Mouse (Mus musculus): ENCODE data around the gene Sycp2.

Gene Sycp2

DNA sequence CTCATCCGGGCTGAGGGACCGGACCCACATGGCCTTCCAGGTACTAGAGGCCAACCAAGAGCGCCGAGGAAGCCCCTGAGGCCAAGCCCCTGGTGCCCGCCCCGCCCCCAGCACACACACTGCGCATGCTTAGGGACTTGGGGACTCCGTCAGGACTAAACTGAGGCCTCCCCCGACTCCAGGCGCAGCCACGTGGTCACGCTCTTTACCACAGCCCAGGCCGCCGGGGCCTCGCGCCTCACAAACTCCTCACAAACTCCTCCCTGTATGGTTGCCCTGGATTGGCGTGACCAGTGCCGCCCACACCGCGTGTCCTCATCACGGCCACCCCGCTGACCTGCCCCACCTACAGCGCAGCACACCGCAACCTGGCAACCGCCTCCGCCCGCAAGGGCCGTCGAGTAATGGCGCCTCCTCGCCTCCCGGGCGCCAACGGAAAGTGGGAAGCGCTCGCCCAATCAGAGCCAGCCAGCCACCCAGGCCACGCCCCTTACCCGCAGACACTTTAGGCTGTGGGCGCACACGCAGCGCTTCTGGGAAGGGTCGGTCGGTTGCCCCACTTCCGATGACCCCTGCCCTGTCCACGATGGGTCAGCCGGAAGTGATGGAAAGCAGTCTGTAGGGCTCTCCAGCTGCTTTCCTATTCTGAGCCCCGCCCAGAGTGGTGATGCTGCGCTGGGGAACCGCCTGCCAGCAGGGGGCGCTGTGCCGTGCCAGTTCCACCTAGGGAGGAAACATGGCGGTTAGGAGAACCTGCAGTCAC, at the start of gene Sycp2:
Gene Sycp2, minus strand, starts transcription at position 633 of the 763 bp plus-strand sequence.
- in situ Hi-C loops (cut with MboI, MseI), result no loop called here

DNA sequence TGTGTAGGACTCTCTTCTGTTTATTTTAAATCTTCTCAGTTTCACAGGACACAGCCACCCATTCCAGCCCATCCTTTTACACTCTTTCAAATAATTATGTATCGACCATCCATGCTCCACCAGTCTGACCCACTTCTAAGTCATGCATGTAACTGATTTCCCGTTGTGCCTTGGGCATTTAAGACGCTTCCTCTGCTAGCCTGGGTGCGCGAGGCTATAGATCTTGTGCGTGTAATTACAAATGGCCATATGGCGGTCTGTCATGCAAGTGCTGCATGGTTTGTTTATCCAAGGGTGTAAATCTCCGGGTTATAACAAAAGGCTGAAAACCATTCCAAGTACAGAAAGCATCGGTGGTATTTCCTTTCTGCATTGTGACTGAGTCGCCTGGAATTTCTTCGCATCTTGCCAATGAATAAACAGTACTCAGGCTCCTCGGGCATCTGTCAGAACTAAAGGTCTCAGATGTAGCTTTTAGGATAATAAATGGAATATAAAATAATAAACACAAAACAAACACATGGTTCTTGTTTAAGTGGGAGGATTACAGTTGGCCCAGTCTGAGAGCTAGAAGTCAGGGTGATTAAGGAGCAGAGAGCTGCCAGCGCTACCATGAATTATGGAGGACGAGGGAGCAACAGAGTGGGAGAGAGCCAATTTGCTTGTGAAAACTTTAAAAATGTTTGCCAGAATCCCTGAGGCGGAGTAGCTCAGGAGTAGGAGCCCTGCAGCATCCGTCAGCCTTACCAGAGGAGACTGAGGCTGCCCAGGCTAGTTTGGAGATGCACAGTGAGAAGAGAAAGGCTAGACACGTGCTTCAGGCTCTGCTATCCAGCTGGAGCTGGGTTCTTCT, 47.4 kb upstream of the Sycp2 start:
- in situ Hi-C loops (cut with MboI, MseI), result no loop called here

DNA sequence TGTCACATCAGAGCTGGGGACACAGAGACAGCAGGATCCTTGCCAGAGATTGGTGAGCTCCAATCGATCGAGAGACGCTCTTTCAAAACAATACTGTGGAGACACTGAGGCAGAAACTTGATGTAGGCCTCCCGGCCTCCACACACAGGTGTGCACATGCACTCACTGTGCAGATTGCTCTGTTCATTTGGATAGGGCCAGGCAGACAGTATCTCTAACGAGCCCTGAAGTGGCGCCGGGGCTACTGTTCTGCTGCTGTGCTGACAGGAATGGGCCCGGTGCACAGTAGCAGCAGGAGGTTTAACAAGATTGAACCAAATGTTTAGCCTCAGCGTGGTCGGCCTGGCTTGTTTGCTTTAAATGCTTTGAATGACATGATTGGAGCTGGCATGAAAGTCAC, 43.5 kb upstream of the Sycp2 start:
- in situ Hi-C loops (cut with MboI, MseI), result no loop called here

GRCm38 (mm10) chr2:178450236-178450635, 42.8 kb upstream of the Sycp2 start:
- in situ Hi-C loops (cut with MboI, MseI), result no loop called here

- in situ Hi-C loops (cut with MboI, MseI), result no loop called here
These were observed 41.9 kb upstream of the Sycp2 start for GRCm38 (mm10) chr2:178449386-178449785.

GRCm38 (mm10) chr2:178437311-178437710, 29.8 kb upstream of the Sycp2 start:
- in situ Hi-C loops (cut with MboI, MseI), result no loop called here

GRCm38 (mm10) chr2:178433903-178434302, 26.4 kb upstream of the Sycp2 start:
- in situ Hi-C loops (cut with MboI, MseI), result no loop called here

- in situ Hi-C loops (cut with MboI, MseI), result no loop called here
These were observed 26.0 kb upstream of the Sycp2 start for GRCm38 (mm10) chr2:178433495-178433894.

DNA sequence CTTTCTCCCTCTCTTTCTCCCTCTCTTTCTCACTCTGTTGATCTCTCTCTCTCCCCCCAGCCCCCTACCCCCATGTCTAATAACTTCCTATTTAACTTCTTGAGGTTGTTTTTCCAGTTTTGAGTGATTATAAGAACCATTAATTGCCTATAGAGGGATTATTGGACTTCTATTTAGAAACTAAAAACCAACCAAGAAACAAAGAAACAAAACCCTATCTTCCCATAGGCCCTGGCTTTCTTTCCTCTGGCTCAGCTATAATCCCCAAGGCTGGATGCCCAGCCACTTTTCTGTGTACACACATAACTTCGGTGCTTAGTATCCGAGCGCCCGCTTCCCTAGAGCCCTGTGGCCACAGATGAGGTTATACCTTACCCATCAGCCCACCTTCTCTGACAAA, 22.7 kb upstream of the Sycp2 start, which contains the start of gene Cdh26:
Gene Cdh26, plus strand, starts transcription at position 301 of the 400 bp plus-strand sequence.
- in situ Hi-C loops (cut with MboI, MseI), result no loop called here

GRCm38 (mm10) chr2:178429426-178429825, 21.9 kb upstream of the Sycp2 start:
- in situ Hi-C loops (cut with MboI, MseI), result no loop called here

- in situ Hi-C loops (cut with MboI, MseI), result no loop called here
These were observed 21.2 kb upstream of the Sycp2 start for GRCm38 (mm10) chr2:178428676-178429075.

GRCm38 (mm10) chr2:178428183-178428582, 20.7 kb upstream of the Sycp2 start:
- in situ Hi-C loops (cut with MboI, MseI), result no loop called here

GRCm38 (mm10) chr2:178427181-178427580, 19.7 kb upstream of the Sycp2 start:
- in situ Hi-C loops (cut with MboI, MseI), result no loop called here

DNA sequence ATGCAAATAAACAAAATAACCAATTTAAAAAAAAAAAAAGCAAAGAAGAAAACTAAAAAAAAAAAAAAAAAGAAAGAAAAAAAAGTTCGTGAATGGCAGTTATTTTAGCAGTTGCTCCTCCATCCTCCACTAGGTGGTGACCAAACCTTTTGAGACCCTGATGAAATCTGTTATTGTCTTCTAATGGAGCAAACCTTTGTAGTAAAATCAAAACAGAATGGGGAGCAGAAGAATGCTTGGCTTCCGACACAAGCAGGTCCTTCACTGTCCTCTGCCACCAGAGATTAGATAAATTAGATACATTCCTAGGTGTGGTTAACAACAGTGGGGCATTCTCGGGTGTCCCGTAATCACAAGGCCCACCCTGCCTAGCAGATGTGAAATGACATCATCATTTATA, 18.7 kb upstream of the Sycp2 start:
- in situ Hi-C loops (cut with MboI, MseI), result no loop called here

- in situ Hi-C loops (cut with MboI, MseI), result no loop called here
These were observed 15.7 kb upstream of the Sycp2 start for GRCm38 (mm10) chr2:178423223-178423622.

GRCm38 (mm10) chr2:178422186-178422585, 14.7 kb upstream of the Sycp2 start:
- in situ Hi-C loops (cut with MboI, MseI), result no loop called here

GRCm38 (mm10) chr2:178421603-178422002, 14.1 kb upstream of the Sycp2 start:
- in situ Hi-C loops (cut with MboI, MseI), result no loop called here

DNA sequence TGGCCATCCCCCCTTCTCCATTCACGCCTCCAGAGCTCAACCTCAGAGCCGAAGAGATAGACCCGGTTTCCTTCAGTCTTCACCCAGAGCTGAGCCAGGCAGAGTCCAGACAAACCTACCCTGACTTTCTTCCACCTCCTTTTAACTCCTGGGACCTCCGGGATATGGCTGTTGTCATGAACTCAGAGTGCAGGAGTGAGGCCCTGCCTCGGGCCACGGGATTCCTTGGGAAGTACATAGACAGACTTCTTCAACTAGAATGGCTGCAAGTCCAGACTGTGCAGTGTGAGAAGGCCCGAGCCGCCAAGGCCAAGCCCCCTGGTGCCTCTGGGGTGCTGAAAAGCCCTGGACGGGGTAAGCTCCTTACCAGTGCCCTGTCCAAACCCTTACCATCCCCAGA, 13.1 kb upstream of the Sycp2 start:
- in situ Hi-C loops (cut with MboI, MseI), result no loop called here

GRCm38 (mm10) chr2:178416970-178417369, 9.5 kb upstream of the Sycp2 start:
- in situ Hi-C loops (cut with MboI, MseI), result no loop called here

DNA sequence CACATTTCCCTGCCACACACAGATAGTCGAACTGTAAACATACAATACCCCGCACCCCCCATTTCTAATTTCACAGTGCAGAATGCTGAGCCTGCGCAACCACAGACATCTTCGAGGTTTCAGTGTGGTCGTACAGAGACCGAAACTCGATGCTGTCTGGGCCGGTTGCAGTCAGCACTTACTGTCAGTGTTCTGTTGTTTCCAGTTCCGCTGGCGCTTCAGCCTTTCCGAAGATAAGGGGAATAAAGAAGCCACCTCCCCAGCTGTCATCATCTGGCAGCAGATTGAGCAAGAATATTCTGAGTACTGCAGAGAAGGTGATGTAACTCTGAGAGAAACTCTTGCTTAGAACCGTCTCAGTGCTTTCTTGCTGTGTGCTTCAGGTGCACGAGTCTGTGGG, 8.9 kb upstream of the Sycp2 start:
- in situ Hi-C loops (cut with MboI, MseI), result no loop called here

GRCm38 (mm10) chr2:178415150-178415448, 7.6 kb upstream of the Sycp2 start:
- in situ Hi-C loops (cut with MboI, MseI), result no loop called here

DNA sequence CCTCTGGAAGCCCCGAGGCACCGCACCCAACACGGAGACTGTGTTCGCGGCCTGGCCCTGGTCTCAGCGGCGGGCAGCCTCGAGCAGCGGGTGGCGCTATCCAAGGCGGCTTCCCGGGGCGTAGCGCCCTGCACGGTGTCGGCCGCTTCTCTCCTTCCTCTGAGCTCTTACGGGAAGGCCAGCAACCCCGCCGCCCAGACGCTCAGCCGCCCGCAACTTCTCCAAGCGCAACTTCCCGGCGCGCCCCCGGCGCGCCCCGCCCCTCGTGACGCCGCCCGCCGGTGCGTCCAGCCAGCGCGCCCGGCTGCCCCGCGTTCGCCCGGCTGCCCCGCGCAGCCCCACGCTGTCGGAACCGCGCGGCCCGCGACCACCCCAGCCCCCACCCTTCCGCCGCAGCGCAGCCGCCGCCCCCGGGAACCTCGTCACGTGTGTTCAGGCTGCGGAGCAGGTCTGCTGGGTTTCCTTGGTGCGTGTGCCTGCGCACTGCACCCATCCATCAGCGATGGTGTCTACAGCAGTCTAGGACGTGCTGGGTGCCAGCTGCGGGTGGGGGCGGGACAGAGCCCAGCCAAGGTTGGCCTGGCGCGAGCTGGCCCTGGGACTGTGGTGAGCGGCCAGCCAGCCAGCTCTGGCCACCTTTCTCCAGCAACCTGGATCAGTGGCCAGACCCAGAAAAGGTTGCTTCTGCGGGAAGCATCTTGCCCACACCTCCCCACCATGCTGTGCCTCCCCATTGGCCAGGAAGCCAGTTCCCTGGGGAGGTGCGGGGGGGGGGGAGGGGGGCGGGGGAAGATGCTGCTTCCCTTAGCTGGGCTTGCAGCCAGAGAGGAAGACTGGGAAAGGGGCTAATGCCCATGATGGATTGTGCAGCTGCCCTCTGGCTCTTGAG, 7.0 kb upstream of the Sycp2 start, which contains the start of the genes Ppp1r3d and Fam217b:
Gene Ppp1r3d, minus strand, starts transcription at position 212 of the 889 bp plus-strand sequence.
Gene Fam217b, plus strand, starts transcription at position 264 of the 889 bp plus-strand sequence.
- in situ Hi-C loops (cut with MboI, MseI), result no loop called here

All from regulatory T cell (primary cell).